Mouse (Mus musculus) midbrain, embryonic 11.5 days (tissue): ENCODE results near the gene Tagap1. TPM values are rescaled to one million over a fixed set of nuclear protein-coding genes. Genes with fewer than 3 reads are reported as not detected.
A peak's percentile ranks its signal among the peaks of the same experiment; 100 is the strongest.
"Not testable (repeated sequence)": the region's sequence is repeated elsewhere in the genome, so short reads cannot be mapped to it uniquely, and the experiment has no call there.

Experiments
- ATAC-seq: fragments of 200-750 bp; cut with Nextera tagmentation; 2 replicates; pipeline ENCODE4 v1.8.0; 2017; ENCODE audit warnings: moderate TSS enrichment, moderate library complexity; ENCODE audit not compliant: low FRiP score
- DNase-seq: peaks from one replicate; pipeline ENCODE4 v3.0.0; 2015; ENCODE audit warnings: low spot score; ENCODE audit errors: missing footprints
- H3K27ac ChIP-seq: fragments of 300-500 bp; sonication (generic); 2 replicates; pipeline ENCODE4 v1.5.1; 2014; ENCODE audit warnings: low read depth, low read length
- H3K27me3 ChIP-seq: fragments of 300-500 bp; sonication (generic); 2 replicates; pipeline ENCODE4 v1.6.1; 2014; ENCODE audit warnings: mild to moderate bottlenecking, low read length, moderate library complexity, mixed read lengths; ENCODE audit not compliant: control insufficient read depth, insufficient read depth
- H3K36me3 ChIP-seq: fragments of 300-500 bp; sonication (generic); 2 replicates; pipeline ENCODE4 v1.6.1; 2014; ENCODE audit warnings: mild to moderate bottlenecking, low read length, moderate library complexity, mixed read lengths; ENCODE audit not compliant: control insufficient read depth, insufficient read depth
- H3K4me1 ChIP-seq: fragments of 300-500 bp; sonication (generic); 2 replicates; pipeline ENCODE4 v1.6.1; 2014; ENCODE audit warnings: low read length; ENCODE audit not compliant: control insufficient read depth, insufficient read depth
- H3K4me2 ChIP-seq: fragments of 300-500 bp; sonication (generic); 2 replicates; pipeline ENCODE4 v1.6.1; 2014; ENCODE audit warnings: mild to moderate bottlenecking, moderate library complexity
- H3K4me3 ChIP-seq: fragments of 300-500 bp; sonication (generic); 2 replicates; pipeline ENCODE4 v1.5.1; 2014; ENCODE audit warnings: low read depth, low read length
- H3K9ac ChIP-seq: fragments of 300-500 bp; sonication (generic); 2 replicates; pipeline ENCODE4 v1.6.1; 2014; ENCODE audit warnings: low read length
- H3K9me3 ChIP-seq: fragments of 300-500 bp; sonication (generic); 2 replicates; pipeline ENCODE4 v1.6.1; 2016; ENCODE audit warnings: low read length; ENCODE audit not compliant: control insufficient read depth
- WGBS: fragments of 180-500 bp; shearing (Covaris S2); extraction: QIAGEN DNeasy Blood & Tissue Kit; methylation state at CpG from one replicate; pipeline ENCODE4 v1.1.7; 2014; 5-methylcytosine and 5-hydroxymethylcytosine counted together
- polyA plus RNA-seq: library from polyadenylated mRNA; unstranded; fragments of >200 nt; fragmentation: Nextera tagmentation; extraction: Ambion mirVana; gene quantifications from 2 replicates; pipeline ENCODE4 v1.2.1, GENCODE M21; 2014

The Tagap1 gene
- polyA plus RNA-seq, 1 experiment from 2014 or later = 56.2 TPM

GRCm38 (mm10) chr17:6947984-6948768 lies 12.8 kb downstream of the Tagap1 start, which contains the start of gene Rsph3b:
Gene Rsph3b (minus strand): TSS chr17:6948682.
- not testable (repeated sequence) for H3K36me3 ChIP-seq, H3K4me1 ChIP-seq, H3K9me3 ChIP-seq, H3K27me3 ChIP-seq
- H3K4me3 ChIP-seq = peak within 1 kb of the TSS; percentile 49
- H3K27ac ChIP-seq = peak within 1 kb of the TSS; percentile 59
- WGBS = under 1% methylated on average over 70 of the region's 73 CpGs
- ATAC-seq (peak; percentile 97), DNase-seq (peak; percentile 97)
- H3K4me2 ChIP-seq = peak within 1 kb of the TSS; percentile 51
- H3K9ac ChIP-seq = peak within 1 kb of the TSS; percentile 55

- WGBS = no CpG with 5 or more reads among the region's 8 CpGs
- not testable (repeated sequence) for ATAC-seq, H3K9ac ChIP-seq, H3K27me3 ChIP-seq, H3K9me3 ChIP-seq, H3K36me3 ChIP-seq, DNase-seq, H3K4me1 ChIP-seq, H3K27ac ChIP-seq
- H3K4me3 ChIP-seq = peak overlapping the region; percentile 49
- peak overlapping the region; percentile 51 for H3K4me2 ChIP-seq
These were observed 13.3 kb downstream of the Tagap1 start for GRCm38 (mm10) chr17:6947637-6947983.

DNA sequence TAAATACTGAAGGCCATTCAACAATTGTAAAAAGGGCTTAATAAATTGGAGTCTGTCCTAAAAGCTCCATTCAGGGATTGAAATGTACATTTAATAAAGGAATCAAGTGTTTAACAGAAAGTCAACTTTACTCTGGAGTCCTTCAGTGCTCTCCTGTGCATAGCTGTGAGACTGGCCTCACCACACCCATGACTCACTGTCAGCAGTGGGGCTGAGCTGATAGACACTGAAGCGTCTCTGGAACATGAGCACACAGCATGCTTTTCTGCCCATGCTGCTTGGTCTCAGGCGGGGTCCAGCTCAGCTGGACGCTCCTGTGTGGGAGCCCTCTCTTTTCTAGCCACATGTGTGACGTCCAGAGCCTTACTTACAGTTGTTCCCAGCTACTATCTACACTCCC lies 18.4 kb downstream of the Tagap1 start:
- not testable (repeated sequence) for DNase-seq, H3K36me3 ChIP-seq, H3K9ac ChIP-seq, ATAC-seq, H3K27ac ChIP-seq, H3K4me1 ChIP-seq, H3K4me2 ChIP-seq, H3K9me3 ChIP-seq, H3K4me3 ChIP-seq, H3K27me3 ChIP-seq
- WGBS = no CpG with 5 or more reads among the region's 4 CpGs

GRCm38 (mm10) chr17:6931625-6932024 lies 29.3 kb downstream of the Tagap1 start:
- H3K4me2 ChIP-seq, H3K9ac ChIP-seq, H3K27ac ChIP-seq, DNase-seq, H3K36me3 ChIP-seq, H3K4me3 ChIP-seq, H3K27me3 ChIP-seq, ATAC-seq, H3K4me1 ChIP-seq, H3K9me3 ChIP-seq: not testable (repeated sequence)
- 97% methylated on average over 6 of the region's 7 CpGs for WGBS

DNA sequence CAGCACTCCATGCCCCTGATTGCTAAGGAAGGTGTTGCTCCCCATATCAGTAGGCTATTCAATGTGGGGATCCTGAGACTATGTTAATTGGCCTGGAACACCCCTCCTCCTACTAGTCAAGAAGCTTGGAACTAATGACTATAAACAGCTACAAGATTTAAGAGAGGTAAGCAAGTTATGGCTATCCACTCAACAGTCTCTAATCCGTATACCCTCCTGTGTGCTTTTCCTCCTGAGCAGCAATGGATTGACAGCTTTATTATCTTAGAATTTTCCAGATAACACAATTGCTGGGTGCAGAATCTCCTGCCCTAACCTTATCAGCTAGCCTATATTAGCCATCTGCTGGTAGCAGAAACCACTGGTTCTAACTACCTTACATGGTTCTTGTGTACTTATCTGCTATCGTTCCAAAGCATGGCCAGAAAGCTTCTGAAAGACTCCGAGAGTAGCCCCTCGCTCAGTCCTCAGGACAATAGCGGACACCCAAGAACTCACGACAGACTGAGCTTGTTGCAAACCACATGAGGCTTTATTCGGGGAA lies 40.5 kb downstream of the Tagap1 start:
- not testable (repeated sequence) for H3K36me3 ChIP-seq, ATAC-seq, H3K4me3 ChIP-seq, H3K4me2 ChIP-seq, H3K27me3 ChIP-seq, H3K27ac ChIP-seq, H3K9me3 ChIP-seq, H3K4me1 ChIP-seq, H3K9ac ChIP-seq, DNase-seq
- WGBS = 91% methylated on average over 7 of the region's 7 CpGs

- WGBS = 86% methylated on average over 3 of the region's 3 CpGs
- H3K27me3 ChIP-seq, H3K4me3 ChIP-seq, DNase-seq, H3K9ac ChIP-seq, H3K9me3 ChIP-seq, ATAC-seq, H3K27ac ChIP-seq, H3K4me1 ChIP-seq, H3K36me3 ChIP-seq, H3K4me2 ChIP-seq: not testable (repeated sequence)
These were observed 41.6 kb downstream of the Tagap1 start for GRCm38 (mm10) chr17:6919388-6919787.

GRCm38 (mm10) chr17:6915282-6915681 lies 45.7 kb downstream of the Tagap1 start:
- WGBS = 95% methylated on average over 2 of the region's 4 CpGs
- not testable (repeated sequence) for H3K9me3 ChIP-seq, H3K9ac ChIP-seq, ATAC-seq, DNase-seq, H3K27me3 ChIP-seq, H3K4me1 ChIP-seq, H3K36me3 ChIP-seq, H3K4me3 ChIP-seq, H3K4me2 ChIP-seq, H3K27ac ChIP-seq

GRCm38 (mm10) chr17:6914066-6914465 lies 46.9 kb downstream of the Tagap1 start:
- H3K9me3 ChIP-seq, DNase-seq, H3K4me3 ChIP-seq, H3K27ac ChIP-seq, ATAC-seq, H3K27me3 ChIP-seq, H3K36me3 ChIP-seq, H3K9ac ChIP-seq, H3K4me2 ChIP-seq, H3K4me1 ChIP-seq: not testable (repeated sequence)
- 95% methylated on average over 1 of the region's 6 CpGs for WGBS
